Mouse (Mus musculus) embryo, embryonic 10 days (tissue): ENCODE data around the gene Wdr66.

Experiments used
- DNase-seq: peaks from one replicate; pipeline ENCODE4 v3.0.0-alpha.2; 2015; ENCODE audit warnings: low spot score

The Wdr66 gene

DNA sequence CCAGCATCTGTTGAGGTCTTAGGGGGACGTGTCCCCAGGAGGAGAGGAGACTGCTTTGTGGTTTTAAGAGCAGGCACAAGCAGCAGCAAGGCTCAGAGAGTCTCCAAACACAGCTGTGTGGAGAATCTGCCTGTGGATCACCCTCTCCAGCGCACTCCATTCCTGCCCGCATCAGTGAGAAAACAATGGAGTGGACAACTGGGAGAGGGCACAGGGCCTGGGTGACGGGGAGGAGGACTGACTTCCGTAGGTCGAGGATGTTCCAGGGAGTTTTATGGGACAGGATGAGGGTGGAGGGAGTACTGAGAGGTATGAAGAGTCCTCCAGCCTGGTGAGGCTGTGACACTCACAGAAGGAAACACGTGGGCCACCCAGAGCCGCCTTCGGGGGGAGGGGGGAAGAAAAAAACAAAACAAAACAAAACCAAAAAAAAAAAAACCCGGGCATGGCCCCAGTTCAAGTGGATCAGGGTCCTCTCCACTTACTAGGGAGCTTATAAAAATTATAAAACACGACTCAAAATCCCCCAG is 62.0 kb downstream of the Wdr66 start:
- no peak for DNase-seq

DNA sequence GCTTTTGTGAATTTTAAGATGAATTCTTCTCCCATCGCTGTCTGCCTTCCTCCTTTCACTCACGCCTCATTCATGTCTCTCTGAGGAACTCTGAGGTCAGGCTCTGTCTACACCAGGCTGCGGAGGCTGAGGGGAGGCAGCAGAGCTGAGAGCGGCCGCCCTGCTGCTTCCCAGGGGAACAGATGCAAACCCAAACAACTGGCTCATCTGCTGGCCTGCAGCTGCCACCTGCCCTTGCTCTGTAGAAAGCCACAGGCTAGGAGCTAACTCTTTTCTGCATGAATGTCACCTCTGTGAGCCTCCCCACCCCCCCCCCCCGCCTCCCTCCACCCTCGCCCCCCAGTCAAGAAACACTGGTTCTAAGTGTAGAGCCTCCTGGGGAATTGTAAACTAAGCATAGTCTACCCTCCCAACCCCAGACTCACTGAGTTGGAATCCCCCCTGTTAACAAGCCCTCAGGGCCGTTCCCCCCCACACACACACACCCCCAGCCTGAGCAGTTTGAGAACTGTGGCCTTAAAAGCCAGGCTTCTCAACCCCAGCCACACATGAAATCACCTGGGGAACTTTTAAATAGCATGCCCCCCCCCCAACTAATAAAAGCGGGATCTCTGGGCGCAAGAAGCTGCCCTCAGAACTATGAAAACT is 63.4 kb downstream of the Wdr66 start:
- DNase-seq, result peak; percentile 52

DNA sequence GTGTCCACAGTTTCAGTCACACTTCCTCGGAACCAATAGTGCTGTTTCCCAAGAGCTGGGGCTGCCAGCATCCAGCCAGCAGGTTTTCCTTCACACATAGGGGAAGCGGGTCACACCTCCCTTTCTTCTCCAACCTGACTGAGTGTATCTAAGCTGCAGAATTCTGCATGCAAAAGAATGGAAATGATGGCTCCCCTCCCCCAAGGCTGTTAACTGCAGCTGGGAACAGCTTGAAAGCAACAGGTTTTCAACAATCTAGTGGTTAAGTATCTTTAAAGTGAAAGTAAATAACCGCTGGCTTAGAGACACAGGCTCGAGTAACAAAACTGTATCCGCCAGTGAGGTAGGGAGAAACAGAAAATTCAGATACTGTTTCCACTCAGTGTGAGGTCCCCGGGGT is 66.1 kb downstream of the Wdr66 start:
- DNase-seq, result peak; percentile 28

DNA sequence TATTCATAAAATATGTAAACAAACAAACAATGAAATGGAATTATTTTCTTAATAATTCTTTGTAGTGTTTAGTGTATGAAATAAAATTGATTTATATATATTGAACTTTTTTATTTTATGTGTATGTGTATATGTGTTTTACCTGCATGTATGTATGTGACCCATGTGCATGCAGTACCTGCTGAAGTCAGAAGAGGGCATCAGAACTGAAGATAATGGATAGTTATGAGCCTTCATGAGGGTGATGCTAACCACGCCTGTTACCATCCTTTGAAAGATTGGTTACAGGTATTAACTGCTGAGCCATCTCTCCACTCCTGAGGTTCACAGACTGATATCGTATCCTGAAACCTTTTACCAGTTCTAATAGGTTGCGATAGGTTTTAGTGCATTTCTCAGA is 68.2 kb downstream of the Wdr66 start:
- no peak for DNase-seq

DNA sequence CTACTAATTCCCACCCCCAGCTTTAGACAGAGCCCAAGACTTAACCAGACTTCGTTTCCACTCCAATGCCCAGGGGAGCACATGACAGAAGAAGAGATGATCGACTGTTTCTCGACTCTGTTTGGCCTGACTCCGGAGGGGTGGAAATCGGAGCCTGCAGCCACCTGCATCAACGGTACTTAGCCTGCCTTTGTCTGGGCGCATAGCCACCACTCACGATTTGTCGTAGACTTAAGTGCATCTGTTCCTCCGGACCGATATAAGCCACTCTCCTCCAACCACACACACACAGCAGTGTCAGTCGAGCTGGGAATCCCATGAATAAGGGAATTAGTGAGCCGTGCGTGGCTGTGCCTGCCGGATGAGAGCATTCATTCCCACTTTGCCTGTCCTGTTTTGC is 72.3 kb downstream of the Wdr66 start:
- DNase-seq, result peak; percentile 50

DNA sequence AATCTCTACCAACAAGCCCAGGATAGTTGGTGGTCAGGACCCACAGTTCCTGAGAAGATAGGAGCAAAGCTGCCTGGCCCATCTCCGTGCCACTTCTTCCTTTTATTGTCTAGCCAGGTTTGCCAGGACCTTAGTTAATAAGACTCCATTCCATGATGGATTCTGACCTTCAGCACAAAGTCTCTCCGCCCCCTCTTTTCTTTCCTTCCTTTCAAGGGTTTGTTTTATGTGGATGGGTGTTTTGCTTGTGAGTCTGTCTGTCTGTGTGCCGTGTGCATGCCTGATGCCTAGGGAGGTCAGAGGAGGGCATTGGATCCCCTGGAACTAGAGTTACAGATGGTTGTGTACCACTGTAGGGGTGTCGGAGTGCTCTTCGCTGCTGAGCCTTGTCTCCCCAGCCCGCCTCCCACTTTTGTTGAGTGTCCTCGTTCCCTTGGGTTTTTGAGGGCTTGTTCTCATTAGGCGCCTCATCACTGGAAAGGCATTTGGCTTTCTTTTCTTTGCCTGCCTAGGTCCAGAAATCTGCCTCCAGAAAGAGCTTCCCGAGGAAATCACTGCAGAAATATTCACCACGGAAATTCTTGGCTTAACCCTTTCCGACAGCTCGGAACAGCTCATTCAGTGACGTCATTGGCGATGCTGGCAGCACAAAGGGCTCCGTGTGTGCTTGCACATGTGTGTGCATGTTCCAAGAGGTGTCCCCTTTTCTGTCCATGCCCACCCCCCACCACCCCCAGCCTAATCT is 74.3 kb downstream of the Wdr66 start:
- DNase-seq, result no peak

DNA sequence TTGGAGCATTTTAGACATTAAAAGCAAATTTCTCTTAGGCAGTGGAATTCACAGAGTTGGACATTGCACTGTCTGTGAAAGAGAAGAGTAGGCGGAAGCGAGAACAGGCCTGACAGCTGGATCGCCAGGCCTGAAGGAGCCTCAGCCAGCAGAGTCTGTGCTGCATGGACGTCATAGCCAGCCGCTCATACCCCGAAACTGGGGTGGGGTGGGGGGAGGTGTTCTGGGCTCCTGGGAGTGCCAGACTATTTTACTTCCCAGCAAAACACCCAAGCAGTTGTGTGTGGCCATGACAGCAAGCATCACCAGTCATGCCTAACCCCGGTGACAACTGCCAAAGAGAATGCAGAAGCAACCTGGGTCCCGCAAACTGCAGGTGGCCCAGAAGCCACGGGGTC is 74.8 kb downstream of the Wdr66 start:
- DNase-seq, result no peak

DNA sequence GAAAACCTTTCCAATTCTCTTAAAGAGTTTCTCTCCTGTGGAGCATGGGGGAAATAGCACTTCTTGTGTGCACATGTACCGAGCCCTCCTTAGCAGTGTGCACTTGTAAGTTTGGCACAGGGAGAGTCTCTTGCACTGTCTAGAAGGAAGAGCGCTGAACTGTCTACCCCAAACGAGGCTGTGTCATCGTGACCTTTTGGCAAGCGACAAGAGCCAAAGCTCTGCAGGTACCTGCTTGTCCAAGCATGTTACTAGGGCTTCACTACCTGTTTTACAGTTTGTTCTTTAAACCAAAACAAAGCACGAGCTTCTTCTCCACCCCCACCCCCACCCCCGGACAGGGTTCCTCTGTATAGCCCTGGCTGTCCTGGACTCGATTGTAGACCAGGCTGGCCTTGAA is 75.8 kb downstream of the Wdr66 start:
- DNase-seq, result no peak

DNA sequence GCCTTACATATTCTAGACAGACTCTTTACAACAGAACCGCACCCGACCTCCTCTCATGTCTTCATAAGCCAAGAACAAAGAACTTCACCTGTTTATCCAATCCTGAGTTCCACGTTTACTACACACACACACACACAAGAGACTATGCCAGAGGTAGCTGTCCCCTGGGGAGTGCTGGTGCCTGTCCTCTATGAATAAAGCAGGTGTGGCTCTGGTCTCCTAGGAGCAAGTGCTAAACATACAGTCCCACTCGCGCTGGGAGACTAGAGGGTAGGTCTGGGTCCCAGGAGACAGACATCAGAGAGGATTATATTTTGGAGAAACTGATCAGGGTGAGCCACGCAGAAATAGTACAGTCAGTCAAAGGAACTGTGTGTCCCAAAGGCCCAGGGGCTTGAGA is 81.7 kb downstream of the Wdr66 start:
- DNase-seq, result no peak

DNA sequence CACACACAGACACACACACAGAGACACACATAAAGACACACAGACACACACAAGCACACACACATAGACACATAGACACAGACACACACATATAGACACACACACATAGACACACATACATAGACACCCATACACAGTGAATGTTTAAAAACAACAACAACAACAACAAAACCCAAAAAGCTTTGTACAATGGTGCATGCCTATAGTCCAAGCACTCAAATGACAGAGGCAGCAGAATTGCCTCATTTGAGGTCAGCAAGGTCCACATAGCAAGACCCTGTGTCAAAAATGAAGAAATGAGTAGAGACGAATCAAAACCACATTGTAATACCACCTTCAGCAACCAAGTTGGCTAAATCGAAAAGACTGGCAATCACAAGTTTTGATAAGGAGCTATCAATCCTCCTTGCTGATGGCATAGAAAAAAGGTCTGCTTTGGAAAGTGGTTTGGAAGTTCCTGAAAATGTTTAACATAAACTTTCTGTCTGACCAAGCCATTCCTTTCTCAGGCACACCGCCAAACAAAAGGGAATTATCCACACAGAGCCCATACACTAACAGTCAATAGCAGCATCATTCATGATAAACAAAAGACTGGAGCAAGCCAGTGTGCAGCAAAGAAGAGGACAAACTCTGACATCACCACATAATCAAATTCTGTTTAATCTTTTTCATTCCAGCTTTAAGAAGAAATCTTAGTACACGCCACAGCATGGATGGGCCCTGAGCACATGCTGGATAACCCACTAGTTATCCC is 84.5 kb downstream of the Wdr66 start:
- no peak for DNase-seq

DNA sequence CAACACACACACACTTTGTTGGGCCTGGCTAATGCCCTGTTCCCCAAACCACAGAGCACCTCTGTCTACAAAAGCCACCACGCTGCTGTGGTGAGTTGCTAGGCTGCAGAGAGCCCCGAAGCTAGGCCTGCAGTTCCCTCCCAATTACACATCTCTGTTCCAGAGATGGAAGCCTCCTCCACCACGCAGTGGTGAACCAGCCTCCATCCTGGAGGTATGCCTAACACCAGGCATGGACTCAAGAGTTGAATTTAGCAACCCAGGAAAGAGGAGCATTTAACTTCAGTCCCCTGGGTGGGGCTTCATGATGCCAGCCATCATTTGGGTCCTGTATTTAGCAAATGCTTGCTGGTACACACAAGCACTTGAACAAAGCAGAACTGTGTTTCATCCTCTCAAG is 86.6 kb downstream of the Wdr66 start:
- DNase-seq, result no peak

DNA sequence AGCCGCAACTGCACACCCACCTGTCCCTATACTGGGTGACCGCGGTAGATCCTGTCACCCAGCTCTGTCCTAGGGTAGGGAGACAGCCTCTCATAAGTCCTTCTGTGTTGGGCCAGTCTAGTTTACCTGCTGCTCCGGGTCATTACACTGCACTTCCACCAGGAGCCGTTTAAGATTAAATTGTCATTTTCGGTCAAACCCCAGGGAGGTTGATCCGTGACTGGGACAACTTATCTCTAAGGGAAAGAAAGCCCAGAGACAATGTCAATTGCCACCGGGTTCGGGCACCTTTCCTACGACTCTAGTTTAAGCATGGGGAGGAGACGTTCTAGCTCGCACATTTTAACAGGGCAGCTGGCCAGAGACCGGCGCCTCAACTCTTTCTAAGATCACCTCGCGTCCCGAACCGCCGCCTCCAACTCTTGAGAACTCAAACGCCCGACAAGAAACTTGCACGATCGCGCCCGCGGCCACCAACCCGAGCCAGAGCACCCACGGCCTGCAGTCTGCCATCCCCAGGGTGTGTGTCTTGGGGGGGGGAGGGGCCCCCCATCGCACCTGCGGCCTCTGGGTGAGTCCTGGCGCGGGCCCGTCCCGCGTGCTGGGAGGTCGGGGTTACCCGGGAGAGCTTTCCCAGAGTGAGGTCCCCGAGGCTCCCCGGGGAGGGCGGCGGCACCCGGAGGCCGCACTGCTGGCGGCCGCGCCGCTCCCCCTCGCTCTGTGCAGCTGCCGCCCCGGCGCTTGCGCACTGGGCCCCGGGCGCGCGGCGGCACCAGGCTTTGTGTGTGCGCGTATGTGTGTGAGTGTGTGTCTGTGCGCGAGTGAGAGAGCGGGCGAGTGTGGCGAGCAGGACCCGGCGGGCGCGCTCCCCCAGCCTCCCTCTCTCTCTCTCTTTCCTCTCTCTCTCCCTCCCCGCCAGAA is 92.1 kb downstream of the Wdr66 start, which contains the start of gene Bcl7a:
Gene Bcl7a, plus strand, starts transcription at position 128 of the 921 bp plus-strand sequence.
- DNase-seq, result peak; percentile 93

DNA sequence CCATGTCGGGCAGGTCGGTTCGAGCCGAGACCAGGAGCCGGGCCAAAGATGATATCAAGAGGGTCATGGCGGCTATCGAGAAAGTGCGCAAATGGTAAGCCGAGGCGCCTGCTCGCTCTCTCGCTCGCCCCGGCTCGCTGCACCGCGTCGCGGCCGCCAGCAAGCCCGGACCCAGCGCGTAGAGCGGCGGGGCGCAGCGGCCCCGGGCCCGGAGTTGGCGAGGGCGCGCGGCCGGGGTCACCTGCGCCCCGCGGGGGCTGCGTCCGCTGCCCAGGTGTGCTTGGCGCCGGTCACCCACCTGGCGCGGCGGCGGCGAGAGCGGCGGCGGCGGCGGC is 92.7 kb downstream of the Wdr66 start:
- no peak for DNase-seq

DNA sequence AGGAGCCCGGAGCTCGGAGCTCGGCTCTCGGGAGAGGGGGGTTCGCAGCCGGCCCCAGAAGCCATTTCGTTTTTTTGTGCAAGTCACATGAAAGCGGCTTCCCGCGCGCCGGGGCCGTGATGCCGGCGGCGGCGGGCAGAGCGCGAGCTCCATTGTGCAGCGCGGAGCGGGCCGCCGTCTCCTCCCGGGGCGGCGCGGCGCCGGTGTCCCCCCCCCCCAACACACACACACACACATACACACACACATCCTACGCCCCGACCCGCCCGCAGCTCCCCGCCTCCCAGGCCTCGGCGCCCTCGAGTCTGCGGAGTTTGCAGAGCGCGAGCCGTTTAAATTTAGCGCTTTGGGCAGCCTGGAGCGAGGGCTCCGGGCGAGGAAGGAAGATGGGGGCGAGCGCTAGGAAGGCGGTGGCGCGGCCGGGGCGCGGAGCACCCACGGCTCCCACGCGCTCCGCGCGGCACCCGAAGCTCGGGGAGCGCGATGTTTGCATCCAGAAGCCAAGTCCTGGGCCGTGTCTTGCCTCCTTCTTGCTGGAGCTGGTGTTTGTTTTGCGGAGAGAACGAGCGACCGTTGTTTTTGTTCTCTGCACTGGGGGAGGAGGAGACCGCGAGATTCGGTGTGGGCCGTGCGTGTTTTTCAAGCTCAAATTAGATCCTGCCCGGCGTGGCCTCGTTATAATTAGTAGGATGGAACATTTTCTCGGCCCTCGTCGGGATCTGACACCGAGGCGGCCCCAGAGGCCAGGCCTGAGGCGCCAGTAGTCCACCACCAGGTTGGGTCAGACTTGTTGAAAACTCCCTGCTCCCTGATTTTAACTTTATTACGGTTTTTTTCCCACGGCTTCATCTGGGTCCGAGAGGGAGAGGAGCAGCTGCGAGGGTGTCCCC is 93.3 kb downstream of the Wdr66 start:
- DNase-seq, result peak; percentile 63

DNA sequence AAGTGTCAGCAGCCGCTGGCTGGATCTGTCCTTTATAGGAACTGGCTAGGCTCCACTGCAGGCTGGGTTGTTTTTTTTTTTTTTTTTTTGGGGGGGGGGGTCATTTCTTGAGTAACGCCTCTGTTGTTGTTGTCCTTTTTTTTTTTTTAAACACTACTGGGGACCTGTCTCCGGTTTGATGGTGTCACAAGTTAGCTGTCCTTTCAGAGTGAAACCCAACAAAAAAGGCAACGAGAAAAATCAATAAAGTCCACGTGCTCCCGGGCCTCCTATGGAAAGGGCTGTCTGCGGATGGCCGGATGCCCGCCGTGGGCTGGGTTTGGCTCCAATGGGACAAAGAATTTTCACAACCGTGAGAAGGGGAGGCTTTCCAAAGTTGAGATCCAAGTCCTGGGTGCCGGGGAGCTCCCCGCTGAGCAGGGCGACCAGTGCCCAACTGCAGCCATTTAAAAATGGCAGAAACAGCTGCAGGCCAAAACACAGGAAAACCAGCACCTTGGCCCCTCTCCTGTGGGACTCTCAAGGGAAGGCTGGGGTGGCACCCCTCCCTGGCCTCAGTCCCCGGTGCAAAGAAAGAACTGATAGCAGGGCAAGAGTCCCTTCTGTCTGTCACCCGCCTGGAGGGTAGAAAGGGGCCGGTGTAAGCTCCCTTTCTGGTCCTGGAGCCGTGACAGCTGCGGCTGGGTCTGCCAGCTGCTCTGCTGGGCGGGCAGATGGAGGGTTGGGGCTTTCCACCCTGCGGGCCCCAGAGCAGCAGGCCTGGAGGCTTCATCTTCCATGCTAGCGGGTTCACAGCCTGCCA is 94.2 kb downstream of the Wdr66 start:
- DNase-seq, result peak; percentile 65

DNA sequence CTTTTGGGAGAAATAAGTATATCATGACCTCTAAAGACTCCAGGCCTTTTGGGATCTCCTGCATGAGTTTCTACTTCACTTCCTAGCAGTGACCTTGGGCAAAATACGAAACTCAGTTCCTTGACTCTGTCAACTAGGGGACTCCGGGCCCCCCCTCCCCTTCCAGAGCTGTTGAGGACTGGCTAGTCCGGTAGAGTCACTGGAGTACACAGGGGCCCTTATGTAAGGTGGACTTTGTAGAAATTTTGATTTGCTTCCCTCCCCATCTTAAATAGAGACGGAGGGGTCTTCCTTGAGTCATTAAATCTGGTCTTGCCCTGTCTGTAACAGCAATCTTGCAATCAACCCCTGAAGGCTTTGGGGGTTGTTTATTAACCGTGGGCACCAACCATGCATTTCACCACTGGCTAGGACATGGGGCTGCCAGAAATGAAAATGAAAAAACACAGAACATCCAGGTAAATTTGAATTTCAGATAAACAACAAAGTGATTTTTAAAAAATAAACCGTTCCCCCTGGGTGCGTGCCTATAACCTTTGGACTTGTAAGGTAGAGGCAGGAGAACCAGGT is 94.9 kb downstream of the Wdr66 start:
- no peak for DNase-seq

DNA sequence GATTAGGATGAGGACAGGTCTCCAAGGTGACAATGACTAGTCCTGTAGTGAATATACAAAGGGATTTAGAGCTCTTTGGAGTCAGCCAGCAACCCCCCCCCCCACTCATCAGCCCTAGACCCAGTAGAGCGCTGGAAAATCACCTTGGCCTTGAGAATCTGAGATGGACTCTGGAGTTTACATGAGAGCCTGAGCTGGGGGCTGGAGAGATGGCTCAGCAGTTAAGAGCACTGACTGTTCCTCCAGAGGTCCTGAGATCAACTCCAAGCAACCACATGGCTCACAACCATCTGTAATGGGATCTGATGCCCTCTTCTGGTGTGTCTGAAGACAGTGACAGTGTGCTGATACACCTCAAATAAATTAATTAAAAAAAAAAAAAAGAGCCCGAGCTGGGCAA is 96.1 kb downstream of the Wdr66 start:
- no peak for DNase-seq

DNA sequence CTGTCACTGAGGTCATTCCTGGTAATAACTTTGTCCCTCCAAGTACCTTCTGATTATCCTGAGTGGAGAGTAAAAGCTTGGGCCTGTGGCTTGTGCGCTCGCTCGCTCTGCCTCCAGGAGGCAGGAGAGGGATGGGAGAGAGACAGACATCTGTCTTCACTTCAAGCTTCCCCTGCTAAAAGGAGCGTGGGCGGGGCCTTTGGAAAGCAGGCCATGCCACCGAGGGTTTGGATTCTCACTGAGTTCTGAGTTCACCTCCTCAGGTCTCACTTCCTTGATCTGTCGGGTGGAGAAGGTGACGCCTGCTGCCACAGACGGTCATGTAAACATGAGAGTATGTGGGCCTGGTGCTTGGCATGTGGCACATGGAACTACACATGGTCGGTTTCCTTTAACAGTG is 98.5 kb downstream of the Wdr66 start:
- peak; percentile 62 for DNase-seq

DNA sequence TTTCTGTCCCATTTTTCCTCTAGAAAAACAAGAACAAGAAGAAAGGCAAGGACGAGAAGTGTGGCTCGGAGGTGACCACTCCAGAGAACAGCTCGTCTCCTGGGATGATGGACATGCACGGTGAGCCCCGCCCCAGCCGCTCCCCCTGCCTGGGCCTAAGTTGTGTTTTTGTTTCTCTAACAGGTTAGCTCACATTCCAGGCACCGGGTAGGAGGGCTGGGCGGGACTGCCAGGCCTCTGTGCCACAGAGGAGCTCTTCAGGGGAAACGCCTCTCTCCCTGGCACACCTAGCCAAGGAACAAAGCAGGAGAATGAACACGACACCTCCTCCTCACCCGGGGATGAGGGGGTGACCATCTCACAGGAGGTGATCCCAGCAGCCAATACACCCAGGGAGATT is 104.0 kb downstream of the Wdr66 start:
- peak; percentile 25 for DNase-seq

DNA sequence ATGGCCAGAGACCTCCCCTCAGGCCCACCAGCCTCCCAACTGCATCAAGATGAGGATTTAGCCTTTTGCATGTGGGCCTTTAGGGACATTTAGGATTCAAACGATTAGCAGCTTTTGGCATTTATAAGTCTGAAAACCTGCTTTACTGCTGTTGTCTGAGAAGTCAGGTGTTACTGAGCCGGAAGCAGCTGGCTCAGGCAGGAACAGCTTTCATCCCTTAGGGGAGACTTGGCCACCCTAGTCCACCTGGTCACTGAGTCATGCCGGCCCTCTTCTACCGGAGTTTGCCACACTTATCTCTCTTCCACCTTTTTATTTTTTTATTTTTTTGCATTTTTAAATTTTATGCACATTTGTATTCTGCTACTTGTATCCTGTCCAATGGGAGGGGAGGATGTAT is 105.4 kb downstream of the Wdr66 start:
- DNase-seq, result no peak
